ENCODE assay signal across 22 mouse cellular contexts in the genomic region with DNA sequence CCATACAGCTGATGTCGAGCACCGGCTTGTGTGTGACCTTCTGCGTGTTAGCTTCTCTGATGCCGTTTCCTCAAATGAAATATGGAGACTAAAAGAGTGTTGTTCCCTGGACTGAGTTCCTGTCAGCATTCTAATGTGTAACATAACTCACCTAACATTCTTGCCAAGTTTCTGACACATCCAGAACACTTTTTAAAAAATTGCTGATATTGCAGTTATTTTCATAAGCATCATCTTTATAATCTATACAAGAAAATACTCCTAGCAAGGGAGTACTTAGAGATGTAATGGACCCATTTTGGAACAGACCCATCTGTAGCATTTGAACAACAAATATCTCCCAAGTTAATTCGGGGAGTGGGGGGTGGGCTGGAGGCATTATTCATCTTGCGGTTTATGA. TPM values are rescaled to one million over a fixed set of nuclear protein-coding genes. Genes with fewer than 3 reads are reported as not detected.
A peak's percentile ranks its signal among the peaks of the same experiment; 100 is the strongest.
DNase-seq lines count a peak whose midpoint lies in the region; TF ChIP-seq lines count a peak whose summit lies in the region.
"Had no signal": no experiment of that assay in that cellular context is flagged by ENCODE, and none has a peak within 500 bp of the region (broad histone marks: within the 10 kb centered on the region; RNA-seq: fewer than 3 reads in every experiment).

No protein-coding gene starts in this region.

- 0 out of 2 replicates have a peak overlapping the region, but pooled peaks have one; percentile 80 for H3K27ac ChIP-seq in gastrocnemius, adult 2 months
- H3K27ac ChIP-seq in layer of hippocampus, adult 2 months: no peak overlapping the region
- H3K27ac ChIP-seq: embryonic facial prominence, embryonic 10.5 days; embryonic facial prominence, embryonic 13.5 days; forebrain, embryonic 12.5 days; forebrain, embryonic 15.5 days; hindbrain, embryonic 13.5 days; intestine, embryonic 15.5 days had no signal

- DNase-seq in gastrocnemius, adult 2 months: no peak
- DNase-seq in gastrocnemius, postnatal 25 days: no peak
- peak; percentile 23 for DNase-seq in testis, postnatal 10 days (ENCODE audit: low spot score)
- no peak for DNase-seq in testis, postnatal 14 days (ENCODE audit: low spot score)
- DNase-seq in NIH3T3 (ENCODE audit: low read depth): peak; percentile 23
- no peak for DNase-seq in layer of hippocampus, adult 2 months (ENCODE audit: low spot score in 2 of 2)
- DNase-seq: adrenal gland, adult 2 months; adrenal gland, postnatal 25 days; B cell, adult 2 months; cerebellum, adult 11-12 months; cerebellum, adult 8-10 months; cerebellum, postnatal 10 days; cerebellum, postnatal 36 days; embryo, embryonic 11 days; gastrocnemius, postnatal 10 days had no signal

- TF ChIP-seq CTCF in gastrocnemius, adult 2 months (IDR thresholded peaks at IDR 0.05): no peak
- TF ChIP-seq CTCF in layer of hippocampus, adult 2 months (conservative IDR thresholded peaks at IDR 0.05): no peak

- intact Hi-C loops in gastrocnemius, adult 2 months (cut with DNase I): no loop called here

- no peak overlapping the region for H3K4me3 ChIP-seq in gastrocnemius, adult 2 months
- no peak overlapping the region for H3K4me3 ChIP-seq in layer of hippocampus, adult 2 months
- H3K4me3 ChIP-seq: embryonic facial prominence, embryonic 10.5 days; embryonic facial prominence, embryonic 13.5 days; erythroblast, embryonic 14.5 days; forebrain, embryonic 12.5 days; forebrain, embryonic 15.5 days; hindbrain, embryonic 13.5 days; intestine, embryonic 15.5 days had no signal

RNA-seq across cellular contexts. Expression of a gene that starts 8.7 kb away (rescaled TPM):
- total RNA-seq in gastrocnemius, adult 2 months (2021): 1,000 to 10,000 TPM; 5,559 to 6,662 TPM
- 1,000 to 10,000 TPM; 4,872 to 5,741 TPM for total RNA-seq in gastrocnemius, postnatal 25 days (2021)
- 1 to 10 TPM; 1.5 TPM for total RNA-seq in layer of hippocampus, adult 2 months (2021)

RNA-seq across cellular contexts. Expression of a gene that starts 55.1 kb away (rescaled TPM):
- 10 to 100 TPM; 29.9 to 38.6 TPM for total RNA-seq in gastrocnemius, adult 2 months (2021)
- 10 to 100 TPM; 30.7 to 31.8 TPM for total RNA-seq in gastrocnemius, postnatal 25 days (2021)
- total RNA-seq in layer of hippocampus, adult 2 months (2021): 10 to 100 TPM; 58.2 to 61.6 TPM

Comparison
In these comparisons a context has a peak if more than half of its experiments do, and no peak if none do; other contexts are left out.
1. DNase-seq: peak in testis, postnatal 10 days (single experiment) and NIH3T3 (single experiment); none in gastrocnemius, adult 2 months (single experiment), gastrocnemius, postnatal 25 days (single experiment), testis, postnatal 14 days (single experiment) and layer of hippocampus, adult 2 months (0 of 2).
2. RNA of a gene that starts 8.7 kb away (total RNA-seq): 5,559 to 6,662 TPM in gastrocnemius, adult 2 months and 4,872 to 5,741 TPM in gastrocnemius, postnatal 25 days; 1.5 TPM in layer of hippocampus, adult 2 months; every median in the first group is over 1,000 times any median in the second.